In genomic region chr14:111616824-111617223, GRCm38 (mm10) we compare ENCODE assay signal across 23 mouse cellular contexts. TPM values are rescaled to one million over a fixed set of nuclear protein-coding genes. Genes with fewer than 3 reads are reported as not detected.
A peak's percentile ranks its signal among the peaks of the same experiment; 100 is the strongest.
DNase-seq lines count a peak whose midpoint lies in the region; ATAC-seq and TF ChIP-seq lines count a peak whose summit lies in the region.
"Had no signal": no experiment of that assay in that cellular context is flagged by ENCODE, and none has a peak within 500 bp of the region (broad histone marks: within the 10 kb centered on the region; RNA-seq: fewer than 3 reads in every experiment).

No protein-coding gene starts in this region.

- H3K9me3 ChIP-seq in embryonic facial prominence, embryonic 14.5 days (ENCODE audit: control insufficient read depth, low read length) = no peaks in the 10 kb centered on the region
- H3K9me3 ChIP-seq in embryonic facial prominence, embryonic 10.5 days = no peaks in the 10 kb centered on the region
- H3K9me3 ChIP-seq in hindbrain, postnatal 0 days (ENCODE audit: low read length) = no peaks in the 10 kb centered on the region
- no peaks in the 10 kb centered on the region for H3K9me3 ChIP-seq in hindbrain, embryonic 13.5 days
- no peaks in the 10 kb centered on the region for H3K9me3 ChIP-seq in midbrain, postnatal 0 days (ENCODE audit: low read length)
- no peaks in the 10 kb centered on the region for H3K9me3 ChIP-seq in midbrain, embryonic 14.5 days (ENCODE audit: control insufficient read depth, low read length)
- H3K9me3 ChIP-seq: embryonic facial prominence, embryonic 13.5 days; forebrain, embryonic 15.5 days; G1E had no signal

- TF ChIP-seq CTCF in hindbrain, postnatal 0 days (IDR thresholded peaks at IDR 0.05; ENCODE audit: low read depth) = no peak
- no peak for TF ChIP-seq CTCF in midbrain, postnatal 0 days (IDR thresholded peaks at IDR 0.05)

- DNase-seq in embryonic facial prominence, embryonic 14.5 days (ENCODE audit: low spot score) = peak; percentile 40
- no peak for DNase-seq in embryonic facial prominence, embryonic 10.5 days (ENCODE audit: low spot score)
- DNase-seq in hindbrain, postnatal 0 days (ENCODE audit: low spot score) = peak; percentile 10
- peak; percentile 5 for DNase-seq in midbrain, postnatal 0 days (ENCODE audit: low spot score)
- DNase-seq in midbrain, embryonic 14.5 days = no peak
- DNase-seq in Muller cell, postnatal 12 days (ENCODE audit: inconsistent ontology term) = peak; percentile 55
- DNase-seq in adipocyte (ENCODE audit: low spot score) = no peak
- DNase-seq: adrenal gland, adult 2 months; adrenal gland, postnatal 10 days; adrenal gland, postnatal 25 days; B cell, adult 2 months; cerebellum, adult 11-12 months; cerebellum, adult 2 months; cerebellum, adult 9-10 months; cerebellum, postnatal 10 days; cerebellum, postnatal 25 days; forebrain, postnatal 0 days had no signal

- no peaks in the 10 kb centered on the region for H3K4me1 ChIP-seq in embryonic facial prominence, embryonic 14.5 days (ENCODE audit: control insufficient read depth, insufficient read depth, low read length)
- no peaks in the 10 kb centered on the region for H3K4me1 ChIP-seq in embryonic facial prominence, embryonic 10.5 days
- no peaks in the 10 kb centered on the region for H3K4me1 ChIP-seq in hindbrain, postnatal 0 days (ENCODE audit: insufficient read depth, low read length)
- no peaks in the 10 kb centered on the region for H3K4me1 ChIP-seq in hindbrain, embryonic 13.5 days (replicated peaks)
- no peaks in the 10 kb centered on the region for H3K4me1 ChIP-seq in midbrain, postnatal 0 days (ENCODE audit: insufficient read depth, low read length)
- H3K4me1 ChIP-seq in midbrain, embryonic 14.5 days (ENCODE audit: control insufficient read depth, insufficient read depth, low read length) = no peaks in the 10 kb centered on the region
- H3K4me1 ChIP-seq: embryonic facial prominence, embryonic 13.5 days; forebrain, embryonic 15.5 days had no signal

- H3K27ac ChIP-seq in embryonic facial prominence, embryonic 14.5 days (replicated peaks; ENCODE audit: low read depth, low read length) = no peak overlapping the region
- no peak overlapping the region for H3K27ac ChIP-seq in embryonic facial prominence, embryonic 10.5 days (replicated peaks)
- H3K27ac ChIP-seq in hindbrain, postnatal 0 days = no peak overlapping the region
- H3K27ac ChIP-seq in hindbrain, embryonic 13.5 days = no peak overlapping the region
- no peak overlapping the region for H3K27ac ChIP-seq in midbrain, postnatal 0 days (ENCODE audit: low read depth, low read length)
- H3K27ac ChIP-seq in midbrain, embryonic 14.5 days (replicated peaks; ENCODE audit: low read depth, low read length) = no peak overlapping the region
- H3K27ac ChIP-seq: embryonic facial prominence, embryonic 13.5 days; forebrain, embryonic 15.5 days had no signal

- no peak overlapping the region for H3K9ac ChIP-seq in embryonic facial prominence, embryonic 14.5 days (ENCODE audit: low read depth, low read length)
- H3K9ac ChIP-seq in hindbrain, postnatal 0 days (replicated peaks; ENCODE audit: low read length) = no peak overlapping the region
- no peak overlapping the region for H3K9ac ChIP-seq in hindbrain, embryonic 13.5 days
- H3K9ac ChIP-seq in midbrain, postnatal 0 days (replicated peaks; ENCODE audit: low read length, poor library complexity, severe bottlenecking) = no peak overlapping the region
- no peak overlapping the region for H3K9ac ChIP-seq in midbrain, embryonic 14.5 days (replicated peaks; ENCODE audit: low read length)
- H3K9ac ChIP-seq: embryonic facial prominence, embryonic 13.5 days; forebrain, embryonic 15.5 days; forebrain, postnatal 0 days had no signal

- WGBS in embryonic facial prominence, embryonic 14.5 days = 73% methylated on average over 1 of the region's 1 CpGs
- 97% methylated on average over 1 of the region's 1 CpGs for WGBS in embryonic facial prominence, embryonic 10.5 days
- WGBS in hindbrain, postnatal 0 days = 44% methylated on average over 1 of the region's 1 CpGs
- 76% methylated on average over 1 of the region's 1 CpGs for WGBS in hindbrain, embryonic 13.5 days
- WGBS in midbrain, postnatal 0 days = 65% methylated on average over 1 of the region's 1 CpGs
- 85% methylated on average over 1 of the region's 1 CpGs for WGBS in midbrain, embryonic 14.5 days

- H3K27me3 ChIP-seq in embryonic facial prominence, embryonic 14.5 days (replicated peaks; ENCODE audit: control insufficient read depth, insufficient read depth, low read length) = no peaks in the 10 kb centered on the region
- no peaks in the 10 kb centered on the region for H3K27me3 ChIP-seq in embryonic facial prominence, embryonic 10.5 days (replicated peaks; ENCODE audit: low read depth, poor library complexity, severe bottlenecking)
- no peaks in the 10 kb centered on the region for H3K27me3 ChIP-seq in hindbrain, postnatal 0 days (ENCODE audit: insufficient read depth, low read length)
- no peaks in the 10 kb centered on the region for H3K27me3 ChIP-seq in hindbrain, embryonic 13.5 days
- no peaks in the 10 kb centered on the region for H3K27me3 ChIP-seq in midbrain, postnatal 0 days (ENCODE audit: insufficient read depth, low read length)
- no peaks in the 10 kb centered on the region for H3K27me3 ChIP-seq in midbrain, embryonic 14.5 days (ENCODE audit: control insufficient read depth, insufficient read depth, low read length)
- H3K27me3 ChIP-seq: CH12.LX; embryonic facial prominence, embryonic 13.5 days; forebrain, embryonic 15.5 days had no signal

- H3K4me3 ChIP-seq in embryonic facial prominence, embryonic 14.5 days (ENCODE audit: low read depth, low read length) = no peak overlapping the region
- no peak overlapping the region for H3K4me3 ChIP-seq in embryonic facial prominence, embryonic 10.5 days
- no peak overlapping the region for H3K4me3 ChIP-seq in hindbrain, postnatal 0 days (ENCODE audit: low read length)
- no peak overlapping the region for H3K4me3 ChIP-seq in hindbrain, embryonic 13.5 days
- H3K4me3 ChIP-seq in midbrain, postnatal 0 days (ENCODE audit: low read depth, low read length) = no peak overlapping the region
- H3K4me3 ChIP-seq in midbrain, embryonic 14.5 days (replicated peaks; ENCODE audit: low read depth, low read length) = no peak overlapping the region
- H3K4me3 ChIP-seq: embryonic facial prominence, embryonic 13.5 days; forebrain, embryonic 15.5 days had no signal

- H3K4me2 ChIP-seq in embryonic facial prominence, embryonic 14.5 days (ENCODE audit: low read depth, low read length) = no peak overlapping the region
- H3K4me2 ChIP-seq in hindbrain, postnatal 0 days (ENCODE audit: low read depth, low read length) = no peak overlapping the region
- no peak overlapping the region for H3K4me2 ChIP-seq in hindbrain, embryonic 13.5 days
- H3K4me2 ChIP-seq in midbrain, postnatal 0 days (ENCODE audit: low read depth, low read length, poor library complexity, severe bottlenecking) = no peak overlapping the region
- H3K4me2 ChIP-seq in midbrain, embryonic 14.5 days (ENCODE audit: low read length) = no peak overlapping the region
- H3K4me2 ChIP-seq: embryonic facial prominence, embryonic 13.5 days; forebrain, embryonic 15.5 days had no signal

- no peak for ATAC-seq in embryonic facial prominence, embryonic 14.5 days (ENCODE audit: low read depth)
- ATAC-seq in hindbrain, postnatal 0 days = no peak
- ATAC-seq in hindbrain, embryonic 13.5 days (ENCODE audit: low FRiP score) = no peak
- no peak for ATAC-seq in midbrain, postnatal 0 days (ENCODE audit: low FRiP score)
- no peak for ATAC-seq in midbrain, embryonic 14.5 days (ENCODE audit: low FRiP score, low TSS enrichment)
- ATAC-seq: CD4-positive, CD25-positive, alpha-beta regulatory T cell, adult 4 months; forebrain, embryonic 15.5 days; forebrain, postnatal 0 days had no signal

- H3K36me3 ChIP-seq in embryonic facial prominence, embryonic 14.5 days (ENCODE audit: control insufficient read depth, insufficient read depth, low read length) = no peaks in the 10 kb centered on the region
- H3K36me3 ChIP-seq in embryonic facial prominence, embryonic 10.5 days (replicated peaks) = no peaks in the 10 kb centered on the region
- no peaks in the 10 kb centered on the region for H3K36me3 ChIP-seq in hindbrain, postnatal 0 days (ENCODE audit: insufficient read depth, low read length)
- no peaks in the 10 kb centered on the region for H3K36me3 ChIP-seq in hindbrain, embryonic 13.5 days
- no peaks in the 10 kb centered on the region for H3K36me3 ChIP-seq in midbrain, postnatal 0 days (ENCODE audit: insufficient read depth, low read length)
- H3K36me3 ChIP-seq in midbrain, embryonic 14.5 days (ENCODE audit: control insufficient read depth, insufficient read depth, low read length) = no peaks in the 10 kb centered on the region
- H3K36me3 ChIP-seq: embryonic facial prominence, embryonic 13.5 days; forebrain, embryonic 15.5 days; G1E had no signal

RNA-seq across cellular contexts. Expression of gene Slitrk5, which starts 58.1 kb away (rescaled TPM):
- polyA plus RNA-seq in embryonic facial prominence, embryonic 14.5 days (2014; fragmentation: Nextera tagmentation; extraction: Ambion mirVana) = 3.7 and 5.0 TPM in 2 replicates
- 7.2 and 7.9 TPM in 2 replicates for polyA plus RNA-seq in embryonic facial prominence, embryonic 10.5 days (2016; fragmentation: Nextera tagmentation; extraction: Ambion mirVana)
- 55.5 and 60.5 TPM in 2 replicates for total RNA-seq in hindbrain, postnatal 0 days (2014; rRNA removed)
- polyA plus RNA-seq in hindbrain, postnatal 0 days (2015; fragmentation: Nextera tagmentation; extraction: Ambion mirVana) = 30.7 and 31.4 TPM in 2 replicates
- polyA plus RNA-seq in hindbrain, embryonic 13.5 days (2015; fragmentation: Nextera tagmentation; extraction: Ambion mirVana) = 27.9 and 30.3 TPM in 2 replicates
- 55.0 and 55.5 TPM in 2 replicates for total RNA-seq in midbrain, postnatal 0 days (2014; rRNA removed)
- polyA plus RNA-seq in midbrain, postnatal 0 days (2015; fragmentation: Nextera tagmentation; extraction: Ambion mirVana) = 30.4 and 31.0 TPM in 2 replicates
- polyA plus RNA-seq in midbrain, embryonic 14.5 days (2014; fragmentation: Nextera tagmentation; extraction: Ambion mirVana) = 28.7 and 31.0 TPM in 2 replicates
- total RNA-seq: CH12.LX had no signal
- polyA plus RNA-seq: CD4-positive, CD25-positive, alpha-beta regulatory T cell, adult 4 months had no signal

Comparison
In these comparisons a context has a peak if more than half of its experiments do, and no peak if none do; other contexts are left out.
1. DNase-seq: peak in embryonic facial prominence, embryonic 14.5 days (single experiment), hindbrain, postnatal 0 days (single experiment), midbrain, postnatal 0 days (single experiment) and Muller cell, postnatal 12 days (single experiment); none in embryonic facial prominence, embryonic 10.5 days (single experiment), midbrain, embryonic 14.5 days (single experiment) and adipocyte (single experiment).